Mouse (Mus musculus) megakaryocyte, embryonic 14.5 days (primary cell): Measurements from ENCODE around the gene Fam81b.

Experiments
- FLI1 ChIP-seq: IDR thresholded peaks from 2 replicates; pipeline ENCODE4 v1.6.1; 2012; ENCODE audit warnings: low read length, inconsistent platforms, mixed read lengths
- GATA1 ChIP-seq: IDR thresholded peaks from 3 replicates; pipeline ENCODE4 v1.6.1; 2012; ENCODE audit warnings: mixed read lengths, low read length, inconsistent platforms, borderline replicate concordance

- no peak for TF ChIP-seq FLI1
- TF ChIP-seq GATA1, result no peak
These were observed 54.8 kb downstream of the Fam81b start for GRCm38 (mm10) chr13:76250092-76250491.
